Mouse (Mus musculus) midbrain, postnatal 0 days (tissue): ENCODE data around the gene Hsd17b6. TPM values are rescaled to one million over a fixed set of nuclear protein-coding genes. Genes with fewer than 3 reads are reported as not detected.

ENCODE experiments used
- ATAC-seq: fragments of 200-750 bp; cut with Nextera tagmentation; 2 replicates; pipeline ENCODE4 v1.8.0; 2017; ENCODE audit warnings: moderate number of reproducible peaks, mild to moderate bottlenecking, moderate TSS enrichment, moderate library complexity; ENCODE audit not compliant: low FRiP score
- DNase-seq: peaks from one replicate; pipeline ENCODE4 v3.0.0-alpha.2; 2015; ENCODE audit warnings: low spot score
- H3K27ac ChIP-seq: fragments of 300-500 bp; sonication (generic); 2 replicates; pipeline ENCODE4 v1.5.1; 2014; ENCODE audit warnings: low read depth, mild to moderate bottlenecking, low read length, mixed read lengths
- H3K27me3 ChIP-seq: fragments of 300-500 bp; sonication (generic); 2 replicates; pipeline ENCODE4 v1.6.1; 2014; ENCODE audit warnings: low read length, control low read depth, mixed read lengths; ENCODE audit not compliant: insufficient read depth
- H3K36me3 ChIP-seq: fragments of 300-500 bp; sonication (generic); 2 replicates; pipeline ENCODE4 v1.6.1; 2014; ENCODE audit warnings: low read length, control low read depth, mixed read lengths; ENCODE audit not compliant: insufficient read depth
- H3K4me1 ChIP-seq: fragments of 300-500 bp; sonication (generic); 2 replicates; pipeline ENCODE4 v1.6.1; 2014; ENCODE audit warnings: mild to moderate bottlenecking, control low read depth, antibody characterized with exemption, low read length, mixed read lengths; ENCODE audit not compliant: insufficient read depth
- H3K4me2 ChIP-seq: fragments of 300-500 bp; sonication (generic); 2 replicates; pipeline ENCODE4 v1.6.1; 2014; ENCODE audit warnings: low read depth, mild to moderate bottlenecking, low read length, mixed read lengths; ENCODE audit not compliant: poor library complexity, severe bottlenecking
- H3K4me3 ChIP-seq: fragments of 300-500 bp; sonication (generic); 2 replicates; pipeline ENCODE4 v1.5.1; 2014; ENCODE audit warnings: low read depth, mild to moderate bottlenecking, low read length, moderate library complexity
- H3K9ac ChIP-seq: fragments of 300-500 bp; sonication (generic); replicated peaks from 2 replicates; pipeline ENCODE4 v1.6.1; 2014; ENCODE audit warnings: mild to moderate bottlenecking, low read length, moderate library complexity, mixed read lengths; ENCODE audit not compliant: poor library complexity, severe bottlenecking
- H3K9me3 ChIP-seq: fragments of 300-500 bp; sonication (generic); 2 replicates; pipeline ENCODE4 v1.6.1; 2016; ENCODE audit warnings: low read length, control low read depth
- CTCF ChIP-seq: IDR thresholded peaks from 2 replicates; pipeline ENCODE4 v1.5.1; 2016; ENCODE audit warnings: antibody characterized with exemption, mild to moderate bottlenecking
- WGBS: fragments of 180-500 bp; shearing (Covaris S2); extraction: QIAGEN DNeasy Blood & Tissue Kit; methylation state at CpG from one replicate; pipeline ENCODE4 v1.1.7; 2014; 5-methylcytosine and 5-hydroxymethylcytosine counted together
- polyA plus RNA-seq: library from polyadenylated mRNA; unstranded; fragments of >200 nt; fragmentation: Nextera tagmentation; extraction: Ambion mirVana; gene quantifications from 2 replicates; pipeline ENCODE4 v1.2.1, GENCODE M21; 2015
- total RNA-seq: library from RNA; depleted of rRNA; stranded (reverse); fragments of >200 nt; gene quantifications from 2 replicates; pipeline ENCODE4 v1.2.3, GENCODE M21; 2014

Gene Hsd17b6
- total and polyA plus RNA-seq, 2 experiments from 2014 or later = not detected

DNA sequence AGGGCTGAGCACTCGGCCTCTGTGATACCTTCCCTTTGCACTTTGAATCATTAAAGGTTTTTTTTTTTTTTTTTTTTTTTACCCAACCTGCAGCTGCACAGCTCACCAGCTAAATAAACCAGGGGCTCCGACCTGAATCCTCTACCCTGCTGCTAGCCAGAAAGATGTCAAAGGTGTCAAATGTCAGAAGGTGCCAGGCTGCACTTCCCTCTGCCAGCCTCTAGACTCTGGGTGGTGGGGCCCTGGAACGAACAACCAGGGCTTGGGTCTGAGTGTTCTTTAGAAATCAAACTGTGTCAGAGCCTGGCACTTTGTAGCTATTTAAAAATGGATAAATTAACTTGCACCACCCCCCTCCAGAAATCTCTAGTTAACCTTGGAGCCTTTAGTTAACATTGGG is 45.0 kb downstream of the Hsd17b6 start:
- H3K4me2 ChIP-seq = no peak overlapping the region
- DNase-seq = no peak
- 70% methylated on average over 3 of the region's 3 CpGs for WGBS

DNA sequence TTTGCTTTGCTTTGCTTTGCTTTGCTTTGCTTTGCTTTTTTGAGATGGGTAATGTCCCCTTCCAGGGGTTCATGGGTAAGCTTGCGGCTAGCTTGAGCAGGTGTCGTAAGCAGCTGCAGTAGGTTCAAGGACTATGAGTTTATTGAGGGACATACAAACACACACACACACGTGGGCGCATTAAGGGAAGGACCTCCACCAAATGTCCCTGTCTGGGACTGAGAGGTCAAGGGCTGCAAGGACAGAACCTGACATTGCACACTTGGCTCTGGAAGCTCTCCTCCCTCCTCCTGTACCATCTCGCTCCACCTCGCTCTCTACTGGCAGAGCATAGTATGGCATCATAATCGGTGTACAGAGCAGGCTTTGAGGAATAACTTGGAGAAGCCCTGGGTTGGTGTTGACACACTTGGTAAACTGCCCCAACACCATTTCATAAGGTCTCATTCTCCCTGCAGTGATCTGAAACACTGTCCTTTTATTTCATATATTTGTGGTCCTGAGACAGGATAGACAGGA is 48.2 kb downstream of the Hsd17b6 start:
- ATAC-seq (no peak), DNase-seq (no peak)
- H3K27me3 ChIP-seq = no peaks in the 10 kb centered on the region
- no peaks in the 10 kb centered on the region for H3K36me3 ChIP-seq
- H3K4me2 ChIP-seq = no peak overlapping the region
- WGBS = 95% methylated on average over 7 of the region's 7 CpGs
- no peaks in the 10 kb centered on the region for H3K9me3 ChIP-seq
- no peak for TF ChIP-seq CTCF
- no peak overlapping the region for H3K27ac ChIP-seq
- no peak overlapping the region for H3K4me3 ChIP-seq
- H3K9ac ChIP-seq = no peak overlapping the region
- no peaks in the 10 kb centered on the region for H3K4me1 ChIP-seq

More for the DNA sequence above, 45.0 kb downstream of the Hsd17b6 start:
- H3K4me1 ChIP-seq = no peaks in the 10 kb centered on the region
- H3K27me3 ChIP-seq = no peaks in the 10 kb centered on the region
- no peak for ATAC-seq
- no peak for TF ChIP-seq CTCF
- no peak overlapping the region for H3K4me3 ChIP-seq
- H3K9ac ChIP-seq = no peak overlapping the region
- no peaks in the 10 kb centered on the region for H3K9me3 ChIP-seq
- no peak overlapping the region for H3K27ac ChIP-seq
- no peaks in the 10 kb centered on the region for H3K36me3 ChIP-seq

DNA sequence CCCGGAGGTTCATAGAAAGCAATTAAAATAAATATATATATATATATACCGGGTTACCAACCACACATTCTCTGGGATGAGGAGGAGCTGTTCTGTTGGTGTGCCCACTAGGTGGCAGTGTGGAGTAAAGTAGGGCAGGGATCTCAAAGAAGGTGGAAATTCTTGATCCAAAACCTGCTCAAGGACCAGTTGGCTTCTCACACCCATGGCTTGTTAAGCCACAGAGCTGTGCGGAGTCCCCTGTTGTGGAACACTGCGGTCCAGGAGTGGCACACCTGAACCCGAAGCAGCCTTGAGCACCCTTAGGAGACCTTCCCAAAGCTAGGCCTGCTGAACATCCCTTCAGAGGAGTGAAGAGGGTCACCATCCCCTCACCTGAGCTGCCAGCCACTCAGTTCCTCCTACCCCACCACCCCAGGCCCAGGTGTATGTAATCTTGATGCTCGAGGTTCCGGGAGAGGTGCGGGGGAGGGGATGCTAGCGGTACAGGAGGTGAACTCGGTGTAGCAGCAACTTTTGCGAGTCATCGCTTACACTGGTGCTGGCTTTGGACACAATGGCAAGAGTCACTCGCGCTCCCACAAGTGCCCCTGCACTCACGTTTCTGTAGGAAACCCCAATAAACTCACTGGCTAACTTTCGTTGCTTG is 51.1 kb downstream of the Hsd17b6 start:
- peak; percentile 77 for TF ChIP-seq CTCF
- no peak for ATAC-seq
- no peaks in the 10 kb centered on the region for H3K27me3 ChIP-seq
- no peak overlapping the region for H3K27ac ChIP-seq
- H3K9me3 ChIP-seq = no peaks in the 10 kb centered on the region
- H3K36me3 ChIP-seq = no peaks in the 10 kb centered on the region
- H3K4me1 ChIP-seq = no peaks in the 10 kb centered on the region
- H3K4me3 ChIP-seq = no peak overlapping the region
- 56% methylated on average over 16 of the region's 16 CpGs for WGBS
- no peak overlapping the region for H3K4me2 ChIP-seq
- DNase-seq = peak; percentile 54
- no peak overlapping the region for H3K9ac ChIP-seq

GRCm38 (mm10) chr10:127955034-127955433 is 52.4 kb downstream of the Hsd17b6 start:
- no peak for DNase-seq
- Histone ChIP-seq H3K9me3 (no peaks in the 10 kb centered on the region), H3K9ac (no peak overlapping the region), H3K4me1 (no peaks in the 10 kb centered on the region), H3K4me2 (no peak overlapping the region), H3K27me3 (no peaks in the 10 kb centered on the region), H3K36me3 (no peaks in the 10 kb centered on the region), H3K27ac (no peak overlapping the region), H3K4me3 (no peak overlapping the region)
- 76% methylated on average over 4 of the region's 4 CpGs for WGBS
- TF ChIP-seq CTCF = no peak
- ATAC-seq = no peak

- no peak overlapping the region for H3K27ac ChIP-seq
- no peak overlapping the region for H3K4me2 ChIP-seq
- H3K4me1 ChIP-seq = no peaks in the 10 kb centered on the region
- no peaks in the 10 kb centered on the region for H3K27me3 ChIP-seq
- no peaks in the 10 kb centered on the region for H3K36me3 ChIP-seq
- DNase-seq (no peak), ATAC-seq (no peak)
- H3K9me3 ChIP-seq = no peaks in the 10 kb centered on the region
- H3K4me3 ChIP-seq = no peak overlapping the region
- no peak for TF ChIP-seq CTCF
- WGBS = 79% methylated on average over 4 of the region's 4 CpGs
- H3K9ac ChIP-seq = no peak overlapping the region
Measured at GRCm38 (mm10) chr10:127951821-127952220, 55.6 kb downstream of the Hsd17b6 start.

DNA sequence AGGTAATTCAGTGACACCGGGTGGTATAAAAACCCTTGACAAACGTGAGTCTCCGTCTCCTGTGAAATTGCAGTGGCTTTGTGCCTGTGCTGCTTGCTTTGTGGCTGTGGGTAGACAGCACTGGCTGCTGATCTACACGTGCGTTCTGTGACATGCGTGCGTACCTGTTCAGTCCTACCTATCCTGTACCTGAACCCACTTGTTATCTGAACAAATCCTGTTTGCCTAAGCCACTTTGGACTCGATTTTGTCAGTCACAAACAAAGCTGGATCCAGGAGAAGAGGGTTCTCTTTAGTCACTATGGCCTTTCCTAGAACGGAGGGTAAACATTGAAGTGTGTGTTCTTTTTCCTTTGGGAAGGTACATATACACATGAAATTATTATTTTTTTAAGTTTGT is 56.0 kb downstream of the Hsd17b6 start:
- no peak overlapping the region for H3K27ac ChIP-seq
- no peaks in the 10 kb centered on the region for H3K27me3 ChIP-seq
- H3K4me3 ChIP-seq = no peak overlapping the region
- no peaks in the 10 kb centered on the region for H3K4me1 ChIP-seq
- no peak overlapping the region for H3K9ac ChIP-seq
- WGBS = 88% methylated on average over 9 of the region's 9 CpGs
- no peaks in the 10 kb centered on the region for H3K9me3 ChIP-seq
- H3K4me2 ChIP-seq = no peak overlapping the region
- TF ChIP-seq CTCF = no peak
- H3K36me3 ChIP-seq = no peaks in the 10 kb centered on the region
- DNase-seq (no peak), ATAC-seq (no peak)
